Mouse (Mus musculus) skeletal muscle tissue, adult 2 months (tissue): ENCODE data around the gene Olfr718-ps1.

ENCODE experiments used
- DNase-seq: peaks from one replicate; pipeline ENCODE4 v3.0.0-alpha.2; 2012; ENCODE audit warnings: low read depth, low spot score

Gene Olfr718-ps1

GRCm38 (mm10) chr5:143129101-143129500 is 18.3 kb downstream of the Olfr718-ps1 start:
- no peak for DNase-seq

- DNase-seq, result no peak
These were observed 19.5 kb downstream of the Olfr718-ps1 start for GRCm38 (mm10) chr5:143127837-143128236.

GRCm38 (mm10) chr5:143126908-143127307 is 20.5 kb downstream of the Olfr718-ps1 start:
- DNase-seq, result no peak

GRCm38 (mm10) chr5:143126089-143126488 is 21.3 kb downstream of the Olfr718-ps1 start:
- DNase-seq, result no peak

- no peak for DNase-seq
These were observed 21.8 kb downstream of the Olfr718-ps1 start for GRCm38 (mm10) chr5:143125601-143126000.

- DNase-seq, result no peak
These were observed 22.5 kb downstream of the Olfr718-ps1 start for GRCm38 (mm10) chr5:143124805-143125378.

GRCm38 (mm10) chr5:143122673-143123072 is 24.7 kb downstream of the Olfr718-ps1 start:
- DNase-seq, result no peak

GRCm38 (mm10) chr5:143122125-143122524 is 25.3 kb downstream of the Olfr718-ps1 start:
- no peak for DNase-seq

GRCm38 (mm10) chr5:143112281-143113246 is 34.8 kb downstream of the Olfr718-ps1 start, which contains the start of gene Rnf216:
Gene Rnf216 (minus strand): TSS chr5:143112994.
- peak; percentile 94 for DNase-seq

GRCm38 (mm10) chr5:143106842-143107241 is 40.5 kb downstream of the Olfr718-ps1 start:
- DNase-seq, result no peak

- DNase-seq, result no peak
These were observed 44.1 kb downstream of the Olfr718-ps1 start for GRCm38 (mm10) chr5:143103231-143103630.

- no peak for DNase-seq
These were observed 45.8 kb downstream of the Olfr718-ps1 start for GRCm38 (mm10) chr5:143101626-143102025.

- no peak for DNase-seq
These were observed 52.1 kb downstream of the Olfr718-ps1 start for GRCm38 (mm10) chr5:143095256-143095655.

GRCm38 (mm10) chr5:143092891-143093290 is 54.5 kb downstream of the Olfr718-ps1 start:
- DNase-seq, result no peak

- DNase-seq, result no peak
These were observed 62.5 kb downstream of the Olfr718-ps1 start for GRCm38 (mm10) chr5:143084898-143085297.
